Mouse (Mus musculus) neural tube, embryonic 14.5 days (tissue): ENCODE measurements around the gene Dach2. TPM values are rescaled to one million over a fixed set of nuclear protein-coding genes. Genes with fewer than 3 reads are reported as not detected.
"Not testable (repeated sequence)": the region's sequence is repeated elsewhere in the genome, so short reads cannot be mapped to it uniquely, and the experiment has no call there.

Experiments
- ATAC-seq: fragments of 200-750 bp; cut with Nextera tagmentation; 2 replicates; pipeline ENCODE4 v1.8.0; 2017; ENCODE audit warnings: low read depth, mild to moderate bottlenecking, moderate TSS enrichment, moderate library complexity
- H3K27ac ChIP-seq: fragments of 300-500 bp; sonication (generic); 2 replicates; pipeline ENCODE4 v1.5.1; 2014; ENCODE audit warnings: low read depth, mild to moderate bottlenecking, control low read depth, low read length, moderate library complexity, mixed read lengths
- H3K27me3 ChIP-seq: fragments of 300-500 bp; sonication (generic); 2 replicates; pipeline ENCODE4 v1.6.1; 2014; ENCODE audit warnings: low read length; ENCODE audit not compliant: control insufficient read depth, insufficient read depth
- H3K36me3 ChIP-seq: fragments of 300-500 bp; sonication (generic); 2 replicates; pipeline ENCODE4 v1.6.1; 2014; ENCODE audit warnings: low read length, mixed read lengths; ENCODE audit not compliant: control insufficient read depth, insufficient read depth
- H3K4me1 ChIP-seq: fragments of 300-500 bp; sonication (generic); 2 replicates; pipeline ENCODE4 v1.6.1; 2014; ENCODE audit warnings: low read length; ENCODE audit not compliant: control insufficient read depth, insufficient read depth
- H3K4me2 ChIP-seq: fragments of 300-500 bp; sonication (generic); 2 replicates; pipeline ENCODE4 v1.6.1; 2014; ENCODE audit warnings: mild to moderate bottlenecking, low read depth, low read length, control low read depth
- H3K4me3 ChIP-seq: fragments of 300-500 bp; sonication (generic); 2 replicates; pipeline ENCODE4 v1.5.1; 2014; ENCODE audit warnings: low read depth, low read length, control low read depth, mixed read lengths
- H3K9ac ChIP-seq: fragments of 300-500 bp; sonication (generic); replicated peaks from 2 replicates; pipeline ENCODE4 v1.6.1; 2014; ENCODE audit warnings: low read depth, mild to moderate bottlenecking, control low read depth, low read length, mixed read lengths
- H3K9me3 ChIP-seq: fragments of 300-500 bp; sonication (generic); 2 replicates; pipeline ENCODE4 v1.6.1; 2016; ENCODE audit warnings: low read length; ENCODE audit not compliant: control insufficient read depth
- WGBS: fragments of 180-500 bp; shearing (Covaris S2); extraction: QIAGEN DNeasy Blood & Tissue Kit; methylation state at CpG from one replicate; pipeline ENCODE4 v1.1.7; 2014; 5-methylcytosine and 5-hydroxymethylcytosine counted together
- polyA plus RNA-seq: library from polyadenylated mRNA; unstranded; fragments of >200 nt; fragmentation: Nextera tagmentation; extraction: Ambion mirVana; gene quantifications from 2 replicates; pipeline ENCODE4 v1.2.1, GENCODE M21; 2014

The Dach2 gene
- polyA plus RNA-seq: 8.1 and 10.0 TPM in 2 replicates

DNA sequence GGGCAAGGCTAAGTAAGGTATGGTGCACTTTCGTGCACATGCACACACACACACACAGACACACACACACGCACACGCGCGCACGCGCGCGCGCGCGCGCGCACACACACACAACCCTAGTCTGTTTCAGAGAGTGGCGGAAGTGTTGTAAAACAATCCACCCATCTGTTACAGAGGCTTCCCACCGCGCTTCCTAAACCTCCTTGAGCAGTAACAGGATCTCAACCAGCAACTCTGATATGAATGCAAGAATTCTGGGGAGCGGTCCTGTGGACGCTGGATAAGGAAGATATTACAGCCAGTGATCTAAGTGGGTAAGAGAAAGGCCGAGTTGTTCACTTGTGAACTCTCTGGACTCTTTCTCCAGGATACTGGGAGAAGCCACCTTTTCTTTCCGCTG, at the start of gene Dach2:
Dach2 (plus strand) TSS at position 107 of the 400 bp plus-strand sequence.
- Histone ChIP-seq H3K4me3 (peak within 1 kb of the TSS; percentile 38), H3K9me3 (no peaks in the 10 kb centered on the region), H3K27me3 (no peaks in the 10 kb centered on the region), H3K4me1 (no peaks in the 10 kb centered on the region), H3K36me3 (no peaks in the 10 kb centered on the region), H3K4me2 (peak within 1 kb of the TSS; percentile 60), H3K9ac (peak within 1 kb of the TSS; percentile 28; the same call in 1 of the 2 replicates), H3K27ac (no peak within 1 kb of the TSS)
- WGBS: 19% methylated on average over 21 of the region's 21 CpGs
- ATAC-seq: 0 out of 2 replicates have a peak, but pooled peaks have one; percentile 29

DNA sequence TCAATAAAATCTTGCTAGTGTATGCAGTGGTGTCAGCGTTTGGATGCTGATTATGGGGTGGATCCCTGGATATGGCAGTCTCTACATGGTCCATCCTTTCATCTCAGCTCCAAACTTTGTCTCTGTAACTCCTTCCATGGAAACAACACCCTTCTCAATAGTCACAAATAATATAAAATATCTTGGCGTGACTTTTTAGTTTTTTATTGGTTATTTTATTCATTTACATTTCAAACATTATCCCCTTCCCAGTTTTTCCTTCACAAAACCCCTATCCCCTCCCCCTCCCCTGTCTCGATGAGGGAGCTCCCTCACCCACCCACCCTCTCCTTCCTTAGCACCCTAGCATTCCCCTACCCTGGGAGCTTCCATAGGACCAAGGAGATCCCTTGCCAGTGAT, 44.9 kb upstream of the Dach2 start:
- 78% methylated on average over 2 of the region's 3 CpGs for WGBS
- H3K4me3 ChIP-seq, H3K36me3 ChIP-seq, H3K27me3 ChIP-seq, ATAC-seq, H3K9ac ChIP-seq, H3K4me1 ChIP-seq, H3K27ac ChIP-seq, H3K4me2 ChIP-seq, H3K9me3 ChIP-seq: not testable (repeated sequence)

DNA sequence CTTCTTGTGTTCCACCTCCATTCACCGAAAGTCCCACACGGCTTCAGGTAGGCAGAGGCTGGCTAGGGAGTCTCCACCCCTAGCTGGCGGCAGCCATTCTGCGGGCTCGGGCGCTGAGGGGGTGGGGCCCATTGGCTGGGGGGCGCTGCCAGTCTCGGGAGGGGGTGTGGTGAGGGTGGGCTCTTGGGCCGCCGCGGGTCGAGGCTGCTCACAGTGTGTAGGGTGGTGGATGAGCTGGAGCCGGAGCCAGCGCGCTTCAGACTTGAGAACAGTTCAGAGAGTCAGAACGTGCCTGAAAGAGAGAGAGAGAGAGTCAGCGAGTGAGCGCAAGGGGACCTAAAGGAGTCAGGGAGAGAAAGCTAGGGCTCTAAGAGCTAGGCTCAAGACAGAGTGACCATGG, 721 bp downstream of the Dach2 start:
- WGBS: 19% methylated on average over 17 of the region's 18 CpGs
- H3K9ac ChIP-seq: peak overlapping the region; percentile 28; the same call in 1 of the 2 replicates
- H3K4me1 ChIP-seq: no peaks in the 10 kb centered on the region
- peak overlapping the region; percentile 60 for H3K4me2 ChIP-seq
- H3K36me3 ChIP-seq: no peaks in the 10 kb centered on the region
- H3K27ac ChIP-seq: no peak overlapping the region
- peak; percentile 98 for ATAC-seq
- no peaks in the 10 kb centered on the region for H3K9me3 ChIP-seq
- no peaks in the 10 kb centered on the region for H3K27me3 ChIP-seq
- peak overlapping the region; percentile 38 for H3K4me3 ChIP-seq

DNA sequence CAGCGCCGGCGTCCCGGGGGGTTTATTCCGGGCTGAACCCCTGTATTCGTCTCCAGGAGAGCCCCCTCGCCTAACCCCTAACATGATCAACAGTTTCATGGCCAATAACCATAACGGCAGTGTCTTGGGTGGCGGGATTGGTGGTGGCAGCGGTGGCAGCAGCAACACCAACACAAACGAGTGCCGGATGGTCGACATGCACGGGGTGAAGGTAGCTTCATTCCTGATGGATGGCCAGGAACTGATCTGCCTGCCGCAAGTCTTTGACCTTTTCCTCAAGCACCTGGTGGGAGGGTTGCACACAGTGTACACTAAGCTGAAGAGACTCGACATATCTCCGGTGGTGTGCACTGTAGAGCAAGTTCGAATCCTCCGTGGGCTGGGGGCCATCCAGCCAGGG, 1.2 kb downstream of the Dach2 start:
- WGBS: 16% methylated on average over 19 of the region's 19 CpGs
- no peaks in the 10 kb centered on the region for H3K4me1 ChIP-seq
- no peaks in the 10 kb centered on the region for H3K9me3 ChIP-seq
- ATAC-seq: peak; percentile 53
- H3K27me3 ChIP-seq: no peaks in the 10 kb centered on the region
- peak overlapping the region; percentile 60 for H3K4me2 ChIP-seq
- peak overlapping the region; percentile 38 for H3K4me3 ChIP-seq
- H3K27ac ChIP-seq: no peak overlapping the region
- no peaks in the 10 kb centered on the region for H3K36me3 ChIP-seq
- peak overlapping the region; percentile 28; the same call in 1 of the 2 replicates for H3K9ac ChIP-seq

DNA sequence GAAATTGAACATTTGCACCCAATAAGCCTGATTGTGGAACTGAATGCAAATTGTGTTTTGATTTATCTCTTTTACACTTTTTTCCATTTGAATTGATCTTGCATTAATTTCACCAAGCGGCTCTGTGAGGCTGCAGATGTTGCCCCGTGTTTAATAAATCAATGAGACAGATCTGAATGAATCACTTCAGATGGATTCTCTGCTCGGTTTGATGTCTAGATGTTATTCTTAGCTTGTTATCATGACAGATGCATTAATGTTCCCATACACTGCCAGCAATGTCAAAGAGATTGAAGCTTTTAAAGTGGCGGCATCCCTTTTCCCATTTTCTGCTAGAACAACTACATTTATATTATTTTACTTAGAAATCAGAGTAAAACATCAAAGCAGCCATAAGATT, 7.0 kb downstream of the Dach2 start:
- WGBS: 24% methylated on average over 4 of the region's 4 CpGs
- Histone ChIP-seq H3K4me1 (no peaks in the 10 kb centered on the region), H3K27me3 (no peaks in the 10 kb centered on the region), H3K4me2 (no peak overlapping the region), H3K9ac (no peak overlapping the region), H3K36me3 (no peaks in the 10 kb centered on the region), H3K27ac (no peak overlapping the region), H3K4me3 (no peak overlapping the region), H3K9me3 (no peaks in the 10 kb centered on the region)
- ATAC-seq: no peak

DNA sequence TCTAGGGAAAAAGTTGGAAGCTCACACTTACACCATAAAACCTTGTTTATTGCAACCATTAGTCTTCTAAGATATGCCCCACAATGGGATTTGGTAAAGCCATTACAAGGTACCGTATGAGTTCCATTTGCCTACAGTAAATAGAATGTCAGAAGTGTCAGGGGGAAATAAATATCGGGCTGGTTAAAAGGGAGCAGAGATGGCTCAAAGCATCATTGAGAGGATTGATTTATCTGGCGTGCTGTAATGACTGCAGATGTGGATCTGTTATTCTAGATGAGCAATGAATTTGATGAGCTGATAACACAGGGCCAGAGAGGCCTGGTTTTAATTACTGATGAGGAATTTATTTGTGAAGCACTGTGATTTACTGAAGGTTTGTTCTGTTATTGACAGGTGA, 40.8 kb downstream of the Dach2 start:
- no peak overlapping the region for H3K9ac ChIP-seq
- no peak overlapping the region for H3K27ac ChIP-seq
- ATAC-seq: peak; percentile 51; the same call in 1 of the 2 replicates
- H3K4me1 ChIP-seq: no peaks in the 10 kb centered on the region
- H3K36me3 ChIP-seq: no peaks in the 10 kb centered on the region
- H3K9me3 ChIP-seq: no peaks in the 10 kb centered on the region
- WGBS: 30% methylated on average over 3 of the region's 3 CpGs
- no peak overlapping the region for H3K4me3 ChIP-seq
- H3K4me2 ChIP-seq: no peak overlapping the region
- H3K27me3 ChIP-seq: no peaks in the 10 kb centered on the region

DNA sequence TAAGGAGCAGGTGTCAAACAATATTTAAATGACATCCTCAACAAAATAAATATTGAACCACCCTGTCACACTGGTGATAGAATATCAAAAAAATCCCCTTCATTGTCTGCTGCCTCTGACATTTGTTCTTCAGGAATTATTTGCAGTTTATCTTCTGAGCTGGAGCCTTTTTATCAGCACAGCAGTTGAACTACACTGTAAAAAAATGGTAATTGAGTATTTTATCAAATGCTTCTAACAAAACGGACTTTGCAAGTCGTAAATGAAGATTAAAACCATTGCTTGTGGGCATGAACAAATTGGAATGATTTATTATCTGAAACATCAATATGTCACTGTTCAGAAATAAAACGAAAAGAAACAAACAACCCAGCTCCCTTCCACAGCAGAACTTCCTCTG, 97.1 kb downstream of the Dach2 start:
- Histone ChIP-seq H3K27ac (no peak overlapping the region), H3K4me3 (no peak overlapping the region), H3K36me3 (no peaks in the 10 kb centered on the region), H3K9me3 (no peaks in the 10 kb centered on the region), H3K4me2 (no peak overlapping the region), H3K27me3 (no peaks in the 10 kb centered on the region), H3K4me1 (no peaks in the 10 kb centered on the region), H3K9ac (no peak overlapping the region)
- WGBS: 26% methylated on average over 3 of the region's 3 CpGs
- no peak for ATAC-seq

DNA sequence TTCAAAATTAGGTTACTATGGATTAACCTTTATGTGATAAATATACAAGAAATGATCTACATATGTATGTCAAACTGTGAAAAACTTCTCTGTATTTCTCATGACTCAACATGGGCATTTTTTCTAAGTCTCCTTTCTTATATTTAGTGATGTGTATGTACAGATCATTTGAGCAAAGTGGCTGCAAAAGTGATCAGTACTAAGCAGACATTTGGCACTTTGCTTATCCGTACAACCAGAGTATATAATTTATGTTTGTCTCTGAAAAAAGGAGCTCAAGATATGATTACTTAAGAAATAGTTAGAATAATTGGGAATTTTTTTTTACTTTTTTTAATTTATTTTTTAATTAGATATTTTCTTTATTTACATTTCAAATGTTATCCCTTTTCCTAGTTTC, 111.4 kb downstream of the Dach2 start:
- no peak overlapping the region for H3K9ac ChIP-seq
- ATAC-seq: no peak
- H3K4me3 ChIP-seq: no peak overlapping the region
- no peak overlapping the region for H3K27ac ChIP-seq
- H3K36me3 ChIP-seq: no peaks in the 10 kb centered on the region
- H3K27me3 ChIP-seq: no peaks in the 10 kb centered on the region
- H3K9me3 ChIP-seq: no peaks in the 10 kb centered on the region
- H3K4me2 ChIP-seq: no peak overlapping the region
- WGBS: 95% methylated on average over 1 of the region's 1 CpGs
- no peaks in the 10 kb centered on the region for H3K4me1 ChIP-seq

DNA sequence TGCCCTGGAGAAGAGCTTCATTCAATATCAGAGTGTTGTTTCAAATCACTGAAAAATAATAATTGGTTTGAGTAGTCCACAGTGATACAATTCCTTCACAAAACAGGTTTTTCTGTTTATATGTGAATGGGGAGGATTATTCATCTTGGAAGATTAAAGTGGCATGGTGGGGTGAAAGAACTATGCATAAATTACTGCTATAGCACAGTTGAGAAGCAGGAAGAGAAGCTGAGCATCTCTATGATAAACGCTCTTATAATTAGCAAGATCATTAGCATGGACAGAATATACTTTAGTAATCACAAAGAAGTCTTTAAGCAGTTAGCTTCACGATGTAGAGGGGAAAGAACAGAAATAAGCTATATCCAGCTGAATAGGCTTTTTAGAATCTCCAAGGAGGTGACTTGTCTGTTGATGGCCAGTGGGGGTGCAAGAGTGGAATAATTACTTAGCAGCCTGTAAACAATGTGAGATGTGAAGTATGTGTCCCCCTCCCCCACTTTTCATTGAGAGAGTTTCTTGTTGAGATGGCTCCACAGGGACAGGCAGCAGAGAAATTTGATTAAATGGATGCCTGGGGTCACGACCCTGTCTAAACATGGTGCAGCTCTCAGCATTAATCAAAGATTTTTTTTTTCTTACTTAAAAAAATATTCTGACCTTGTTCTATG, 124.3 kb downstream of the Dach2 start:
- WGBS: 42% methylated on average over 3 of the region's 3 CpGs
- no peak overlapping the region for H3K9ac ChIP-seq

More for the DNA sequence above, 124.3 kb downstream of the Dach2 start:
- H3K4me3 ChIP-seq: no peak overlapping the region
- H3K27me3 ChIP-seq: no peaks in the 10 kb centered on the region
- no peak overlapping the region for H3K4me2 ChIP-seq
- no peaks in the 10 kb centered on the region for H3K36me3 ChIP-seq
- H3K9me3 ChIP-seq: no peaks in the 10 kb centered on the region
- no peaks in the 10 kb centered on the region for H3K4me1 ChIP-seq
- ATAC-seq: no peak
- no peak overlapping the region for H3K27ac ChIP-seq
